Mouse (Mus musculus) thymus, adult 2 months (tissue): ENCODE measurements around the gene Perp. TPM values are rescaled to one million over a fixed set of nuclear protein-coding genes. Genes with fewer than 3 reads are reported as not detected.

Experiments used
- DNase-seq: peaks from one replicate; pipeline ENCODE4 v3.0.0; 2021
- H3K27ac ChIP-seq: fragments of 200-500 bp; 2 replicates; pipeline ENCODE4 v1.5.1; 2012; ENCODE audit warnings: low read length, control low read depth; ENCODE audit not compliant: control insufficient read depth, insufficient read depth
- H3K27me3 ChIP-seq: fragments of 200-500 bp; 2 replicates; pipeline ENCODE4 v1.6.1; 2012; ENCODE audit warnings: mild to moderate bottlenecking, low read length, moderate library complexity, mixed read lengths; ENCODE audit not compliant: control insufficient read depth, insufficient read depth
- H3K36me3 ChIP-seq: fragments of 200-500 bp; 2 replicates; pipeline ENCODE4 v1.6.1; 2012; ENCODE audit warnings: mild to moderate bottlenecking, low read length, moderate library complexity; ENCODE audit not compliant: control insufficient read depth, insufficient read depth
- H3K4me1 ChIP-seq: fragments of 200-500 bp; replicated peaks from 2 replicates; pipeline ENCODE4 v1.6.1; 2012; ENCODE audit warnings: low read length; ENCODE audit not compliant: control insufficient read depth, insufficient read depth
- H3K4me3 ChIP-seq: fragments of 200-500 bp; 2 replicates; pipeline ENCODE4 v1.5.1; 2012; ENCODE audit warnings: mild to moderate bottlenecking, low read length, control low read depth, moderate library complexity; ENCODE audit not compliant: control insufficient read depth, insufficient read depth
- CTCF ChIP-seq: fragments of 200-500 bp; IDR thresholded peaks from 2 replicates; pipeline ENCODE4 v1.5.1; 2012; ENCODE audit warnings: mild to moderate bottlenecking, control low read depth, low read length, moderate library complexity, borderline replicate concordance; ENCODE audit not compliant: control insufficient read depth, poor library complexity, insufficient read depth; ENCODE audit errors: extremely low read depth
- POLR2A ChIP-seq: fragments of 200-500 bp; IDR thresholded peaks from 2 replicates; pipeline ENCODE4 v1.6.1; 2012; ENCODE audit warnings: mild to moderate bottlenecking, low read length, control low read depth, moderate library complexity; ENCODE audit not compliant: control insufficient read depth, poor library complexity, insufficient read depth; ENCODE audit errors: extremely low read depth
- WGBS: fragments of 180-500 bp; shearing (Covaris S2); methylation state at CpG from one replicate; pipeline ENCODE4 v1.1.7; 2018; 5-methylcytosine and 5-hydroxymethylcytosine counted together
- polyA plus RNA-seq: library from polyadenylated mRNA; depleted of rRNA; stranded (reverse); fragments of >200 nt; gene quantifications from 2 replicates; pipeline ENCODE4 v1.2.3, GENCODE M21; 2012

The Perp gene
- polyA plus RNA-seq, 1 experiment = 92.7 TPM

DNA sequence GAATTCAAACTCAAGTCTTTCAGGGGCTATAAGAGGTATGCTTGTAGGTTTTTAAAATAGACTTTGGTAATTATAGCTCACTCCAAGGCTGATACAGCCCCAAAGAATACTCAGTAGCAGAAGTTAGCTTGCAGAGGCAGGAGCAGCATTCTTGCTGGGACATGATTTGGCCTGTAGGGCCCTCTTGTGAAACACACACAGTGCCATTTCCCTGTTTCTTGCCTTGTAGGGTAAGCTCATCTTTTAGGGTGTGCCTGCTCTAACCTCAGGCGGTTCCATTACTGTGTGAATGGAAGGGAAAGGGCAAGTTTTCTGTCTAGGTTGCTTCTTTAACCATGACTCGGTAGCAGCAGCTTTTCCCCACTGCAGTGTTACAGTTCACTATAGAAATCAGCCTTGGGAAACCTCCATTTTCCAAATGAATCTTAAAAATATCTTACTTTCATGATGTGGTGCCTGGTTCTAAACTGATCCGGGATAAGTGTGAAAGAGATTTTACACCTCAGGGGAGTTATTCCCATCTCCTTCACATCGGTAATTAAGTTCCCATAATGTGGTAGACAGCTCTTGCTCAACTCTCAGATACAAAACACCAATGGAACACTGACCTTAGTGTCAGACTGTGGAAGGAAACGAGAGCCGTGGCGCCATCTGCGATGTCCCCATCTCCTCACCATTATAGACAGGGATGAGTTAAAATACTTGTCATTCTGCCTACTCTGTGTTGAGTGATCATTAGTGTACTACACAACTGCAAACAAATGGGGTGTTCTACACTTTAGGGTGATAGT is 1.8 kb downstream of the Perp start:
- DNase-seq = no peak
- Histone ChIP-seq H3K4me3 (no peak overlapping the region), H3K27me3 (no peaks in the 10 kb centered on the region; the same call in 1 of the 2 replicates), H3K4me1 (peaks cover 6% of the 10 kb centered on the region), H3K36me3 (no peaks in the 10 kb centered on the region), H3K27ac (no peak overlapping the region)
- WGBS = 96% methylated on average over 8 of the region's 8 CpGs
- TF ChIP-seq CTCF = no peak
- TF ChIP-seq POLR2A = no peak

DNA sequence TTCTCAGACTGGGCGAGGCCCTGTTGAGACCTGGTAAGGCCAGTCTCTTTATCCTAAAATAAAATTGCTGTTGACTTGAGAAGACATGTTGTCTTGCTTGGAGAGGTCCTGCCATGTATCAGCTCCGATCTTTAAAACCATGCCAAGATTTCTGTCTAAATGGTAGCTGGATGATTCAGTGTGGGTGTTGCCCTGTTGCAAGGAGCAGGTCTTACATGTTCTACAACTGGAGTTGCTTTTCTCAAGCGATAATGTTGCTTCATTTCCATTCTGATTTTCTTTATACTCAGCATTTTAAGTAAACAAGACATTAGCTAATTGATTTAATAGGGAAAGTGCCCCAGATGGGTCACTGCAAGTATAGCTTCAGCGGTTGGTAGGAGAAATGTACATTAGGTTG is 5.4 kb downstream of the Perp start:
- Histone ChIP-seq H3K27ac (no peak overlapping the region), H3K4me3 (no peak overlapping the region), H3K36me3 (no peaks in the 10 kb centered on the region), H3K4me1 (peaks cover 2% of the 10 kb centered on the region), H3K27me3 (no peaks in the 10 kb centered on the region; the same call in 1 of the 2 replicates)
- WGBS = 94% methylated on average over 4 of the region's 4 CpGs
- TF ChIP-seq CTCF = no peak
- no peak for TF ChIP-seq POLR2A
- DNase-seq = no peak

DNA sequence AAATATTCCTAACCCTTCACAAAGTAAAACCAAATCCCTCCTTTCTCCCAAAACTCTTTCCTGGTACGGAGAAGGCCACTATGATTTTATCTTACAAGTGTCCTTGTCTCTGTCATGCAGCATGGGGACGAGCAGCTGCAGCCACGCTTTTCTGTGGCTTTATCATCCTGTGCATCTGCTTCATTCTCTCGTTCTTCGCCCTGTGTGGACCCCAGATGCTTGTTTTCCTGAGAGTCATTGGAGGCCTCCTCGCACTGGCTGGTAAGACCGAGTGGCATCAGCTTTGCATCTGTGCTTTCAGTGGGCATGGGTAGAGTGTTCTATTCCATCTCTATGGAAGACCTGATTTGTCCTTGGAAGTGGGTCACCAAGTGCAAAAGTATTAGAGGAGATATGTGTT is 8.6 kb downstream of the Perp start:
- Histone ChIP-seq H3K4me3 (no peak overlapping the region), H3K4me1 (no peaks in the 10 kb centered on the region), H3K36me3 (no peaks in the 10 kb centered on the region), H3K27me3 (no peaks in the 10 kb centered on the region), H3K27ac (no peak overlapping the region)
- WGBS = 73% methylated on average over 7 of the region's 7 CpGs
- DNase-seq = no peak
- TF ChIP-seq POLR2A (no peak), CTCF (no peak)

DNA sequence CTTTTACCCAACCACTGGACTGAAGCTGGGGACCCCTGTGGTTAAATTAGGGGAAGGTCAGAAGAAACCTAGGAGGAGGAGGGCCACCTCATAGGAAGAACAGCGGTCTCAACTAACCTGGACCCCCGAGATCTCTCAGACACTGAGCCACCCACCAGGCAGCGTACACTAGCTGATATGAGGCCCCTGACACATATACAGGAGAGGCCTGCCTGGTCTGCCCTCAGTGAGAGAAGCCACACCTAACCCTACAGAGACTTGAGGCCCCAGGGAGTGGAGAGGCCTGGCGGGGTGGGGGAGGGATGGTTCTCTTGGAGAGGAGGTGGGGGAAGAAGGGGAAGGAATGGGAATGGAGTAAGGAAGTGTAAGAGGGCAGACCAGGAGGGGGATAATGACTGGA is 12.4 kb downstream of the Perp start:
- TF ChIP-seq CTCF = no peak
- TF ChIP-seq POLR2A = no peak
- Histone ChIP-seq H3K4me3 (no peak overlapping the region), H3K4me1 (no peaks in the 10 kb centered on the region), H3K27ac (no peak overlapping the region), H3K27me3 (no peaks in the 10 kb centered on the region), H3K36me3 (no peaks in the 10 kb centered on the region)
- no peak for DNase-seq
- WGBS = 95% methylated on average over 4 of the region's 4 CpGs

GRCm38 (mm10) chr10:18859632-18860031 is 14.8 kb downstream of the Perp start:
- no peaks in the 10 kb centered on the region for H3K27me3 ChIP-seq
- no peak overlapping the region for H3K27ac ChIP-seq
- DNase-seq = no peak
- peaks cover under 1% of the 10 kb centered on the region; the same call in 1 of the 2 replicates for H3K4me1 ChIP-seq
- no peaks in the 10 kb centered on the region for H3K36me3 ChIP-seq
- WGBS = 93% methylated on average over 3 of the region's 3 CpGs
- no peak overlapping the region for H3K4me3 ChIP-seq
- TF ChIP-seq CTCF = no peak

DNA sequence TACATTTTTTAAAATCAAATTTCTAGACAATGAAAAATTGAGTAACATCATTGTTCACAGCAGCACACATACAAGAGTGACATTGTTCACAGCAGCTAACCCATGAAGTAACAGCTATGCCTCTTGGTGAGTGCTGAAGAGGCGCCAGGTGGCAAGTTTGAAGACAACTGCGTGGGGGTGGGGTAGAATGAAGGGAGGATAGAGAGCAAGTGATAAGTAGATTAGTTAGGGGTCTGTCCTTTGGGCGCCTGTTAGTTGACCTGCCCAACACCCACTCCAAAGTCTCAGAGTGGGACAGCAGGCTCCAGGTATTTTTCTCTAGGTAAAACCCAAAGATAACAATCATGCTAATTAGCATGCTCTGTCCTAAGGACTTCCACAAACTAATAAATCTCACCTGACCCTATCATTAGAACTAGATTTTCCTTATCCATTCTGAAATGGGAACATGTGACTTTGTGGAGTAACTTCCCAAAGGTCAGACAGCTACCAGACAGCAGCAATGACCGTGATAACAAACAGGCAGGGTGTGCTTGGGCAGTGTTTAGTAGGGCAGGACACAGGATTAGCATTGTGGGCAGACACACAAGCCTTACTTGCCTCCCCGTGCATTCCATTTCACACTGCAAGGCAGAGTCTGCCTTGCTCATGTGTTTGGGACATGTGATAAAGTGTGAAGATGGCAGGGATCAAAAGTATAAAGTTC is 15.5 kb downstream of the Perp start:
- 81% methylated on average over 5 of the region's 5 CpGs for WGBS
- no peaks in the 10 kb centered on the region for H3K36me3 ChIP-seq
- no peak for DNase-seq
- H3K27me3 ChIP-seq = no peaks in the 10 kb centered on the region
- no peak overlapping the region for H3K27ac ChIP-seq
- no peak overlapping the region for H3K4me3 ChIP-seq
- H3K4me1 ChIP-seq = peaks cover 2% of the 10 kb centered on the region; the same call in 1 of the 2 replicates
- TF ChIP-seq POLR2A = no peak
- no peak for TF ChIP-seq CTCF
